Comparison of ENCODE assay signal across 11 mouse cellular contexts in genomic region chr1:62823549-62824195, GRCm38 (mm10).
DNase-seq lines count a peak whose midpoint lies in the region; ATAC-seq and TF ChIP-seq lines count a peak whose summit lies in the region.
"Had no signal": no experiment of that assay in that cellular context is flagged by ENCODE, and none has a peak within 500 bp of the region (broad histone marks: within the 10 kb centered on the region; RNA-seq: fewer than 3 reads in every experiment).

No protein-coding gene starts in this region.

- no peak for TF ChIP-seq POLR2A in heart, adult 2 months (IDR thresholded peaks at IDR 0.05; ENCODE audit: insufficient read depth, low read depth, low read length)

- H3K27ac ChIP-seq in heart, adult 2 months, result no peak overlapping the region
- peak overlapping the region; percentile 92 for H3K27ac ChIP-seq in lung, embryonic 14.5 days (ENCODE audit: low read depth)
- H3K27ac ChIP-seq in limb, embryonic 10.5 days, result no peak overlapping the region
- H3K27ac ChIP-seq in midbrain, embryonic 11.5 days (ENCODE audit: low read depth, low read length), result no peak overlapping the region
- H3K27ac ChIP-seq: kidney, postnatal 0 days had no signal

- H3K4me1 ChIP-seq in heart, adult 2 months (ENCODE audit: control insufficient read depth, insufficient read depth, low read length), result 0 out of 2 replicates have a peak, but pooled peaks cover 3% of the 10 kb centered on the region
- peaks cover 29% of the 10 kb centered on the region for H3K4me1 ChIP-seq in lung, embryonic 14.5 days (ENCODE audit: insufficient read depth)
- H3K4me1 ChIP-seq in limb, embryonic 10.5 days, result peaks cover 29% of the 10 kb centered on the region
- no peaks in the 10 kb centered on the region; the same call in 1 of the 2 replicates for H3K4me1 ChIP-seq in midbrain, embryonic 11.5 days (ENCODE audit: control insufficient read depth, insufficient read depth, low read length)

- no peaks in the 10 kb centered on the region for H3K27me3 ChIP-seq in heart, adult 2 months (ENCODE audit: control insufficient read depth, insufficient read depth, low read length)
- H3K27me3 ChIP-seq in lung, embryonic 14.5 days (ENCODE audit: insufficient read depth, low read length), result no peaks in the 10 kb centered on the region
- no peaks in the 10 kb centered on the region for H3K27me3 ChIP-seq in limb, embryonic 10.5 days (ENCODE audit: low read depth, poor library complexity, severe bottlenecking)
- H3K27me3 ChIP-seq in midbrain, embryonic 11.5 days (ENCODE audit: control insufficient read depth, insufficient read depth, low read length), result no peaks in the 10 kb centered on the region

- intact Hi-C loops in heart, adult 2 months (cut with DNase I), result no loop called here
- intact Hi-C loops in heart, postnatal 25 days (cut with DNase I), result no loop called here

- H3K9ac ChIP-seq in heart, adult 2 months (ENCODE audit: low read depth, low read length), result no peak overlapping the region
- no peak overlapping the region for H3K9ac ChIP-seq in lung, embryonic 14.5 days
- H3K9ac ChIP-seq in midbrain, embryonic 11.5 days (ENCODE audit: low read length), result no peak overlapping the region

- DNase-seq in heart, adult 2 months, result peak; percentile 37 to 49
- no peak for DNase-seq in heart, postnatal 25 days (ENCODE audit: low spot score)
- peak; percentile 22 to 76 for DNase-seq in urinary bladder, postnatal 36 days (ENCODE audit: low spot score in 2 of 2)
- DNase-seq in urinary bladder, postnatal 10 days (ENCODE audit: low spot score), result no peak
- DNase-seq in lung, embryonic 14.5 days, result peak; percentile 64
- DNase-seq in limb, embryonic 10.5 days (ENCODE audit: low spot score), result no peak
- no peak for DNase-seq in right cerebral cortex, adult 2 months (ENCODE audit: low spot score in 2 of 2)
- DNase-seq in midbrain, embryonic 11.5 days (ENCODE audit: low spot score, missing footprints), result no peak
- DNase-seq: thymus, adult 18-20 months had no signal

- no peak for ATAC-seq in lung, embryonic 14.5 days (ENCODE audit: insufficient read depth)
- ATAC-seq in midbrain, embryonic 11.5 days (ENCODE audit: low FRiP score), result no peak

- H3K4me2 ChIP-seq in lung, embryonic 14.5 days, result no peak overlapping the region
- H3K4me2 ChIP-seq in midbrain, embryonic 11.5 days, result no peak overlapping the region

- no peaks in the 10 kb centered on the region for H3K9me3 ChIP-seq in lung, embryonic 14.5 days (ENCODE audit: low read depth, low read length)
- no peaks in the 10 kb centered on the region for H3K9me3 ChIP-seq in limb, embryonic 10.5 days (replicated peaks)
- no peaks in the 10 kb centered on the region for H3K9me3 ChIP-seq in midbrain, embryonic 11.5 days (ENCODE audit: control insufficient read depth, low read length)

- 65% methylated on average over 6 of the region's 6 CpGs for whole genome bisulfite sequencing in heart, adult 2 months
- 45% methylated on average over 6 of the region's 6 CpGs for WGBS in lung, embryonic 14.5 days
- WGBS in limb, embryonic 10.5 days, result 68% methylated on average over 6 of the region's 6 CpGs
- 82% methylated on average over 6 of the region's 6 CpGs for WGBS in midbrain, embryonic 11.5 days

- no peak for TF ChIP-seq EP300 in heart, adult 2 months (IDR thresholded peaks at IDR 0.05; ENCODE audit: insufficient read depth, low read depth, low read length)

- no peaks in the 10 kb centered on the region for H3K36me3 ChIP-seq in heart, adult 2 months (ENCODE audit: control insufficient read depth, insufficient read depth, low read length)
- no peaks in the 10 kb centered on the region for H3K36me3 ChIP-seq in lung, embryonic 14.5 days (ENCODE audit: insufficient read depth)
- peaks cover 8% of the 10 kb centered on the region; the same call in 1 of the 2 replicates for H3K36me3 ChIP-seq in limb, embryonic 10.5 days
- H3K36me3 ChIP-seq in midbrain, embryonic 11.5 days (ENCODE audit: control insufficient read depth, insufficient read depth, low read length), result no peaks in the 10 kb centered on the region

- TF ChIP-seq CTCF in heart, adult 2 months (IDR thresholded peaks at IDR 0.05), result no peak
- TF ChIP-seq CTCF in lung, embryonic 14.5 days (IDR thresholded peaks at IDR 0.05; ENCODE audit: low read depth), result no peak

- H3K4me3 ChIP-seq in heart, adult 2 months, result no peak overlapping the region
- H3K4me3 ChIP-seq in lung, embryonic 14.5 days (ENCODE audit: low read depth, low read length), result no peak overlapping the region
- no peak overlapping the region for H3K4me3 ChIP-seq in limb, embryonic 10.5 days
- H3K4me3 ChIP-seq in midbrain, embryonic 11.5 days (ENCODE audit: low read depth, low read length), result no peak overlapping the region
- H3K4me3 ChIP-seq: erythroblast, embryonic 14.5 days had no signal

- H3K79me2 ChIP-seq in heart, adult 2 months (replicated peaks; ENCODE audit: control insufficient read depth, insufficient read depth, low read length), result no peaks in the 10 kb centered on the region

Comparison
In these comparisons a context has a peak if more than half of its experiments do, and no peak if none do; other contexts are left out.
1. DNase-seq: peak in heart, adult 2 months (2 of 2), urinary bladder, postnatal 36 days (2 of 2) and lung, embryonic 14.5 days (single experiment); none in heart, postnatal 25 days (single experiment), urinary bladder, postnatal 10 days (single experiment), limb, embryonic 10.5 days (single experiment), right cerebral cortex, adult 2 months (0 of 2) and midbrain, embryonic 11.5 days (single experiment).